Mouse (Mus musculus) liver, postnatal 0 days (tissue): ENCODE results near the gene Bcl7a.

ENCODE experiments used
- CTCF ChIP-seq: sonication (generic); IDR thresholded peaks from 2 replicates; pipeline ENCODE4 v1.5.1; 2016; ENCODE audit warnings: antibody characterized with exemption, low read depth
- EP300 ChIP-seq: IDR thresholded peaks from 2 replicates; pipeline ENCODE4 v1.6.1; 2016; ENCODE audit warnings: antibody characterized with exemption, low read depth, mild to moderate bottlenecking

DNA sequence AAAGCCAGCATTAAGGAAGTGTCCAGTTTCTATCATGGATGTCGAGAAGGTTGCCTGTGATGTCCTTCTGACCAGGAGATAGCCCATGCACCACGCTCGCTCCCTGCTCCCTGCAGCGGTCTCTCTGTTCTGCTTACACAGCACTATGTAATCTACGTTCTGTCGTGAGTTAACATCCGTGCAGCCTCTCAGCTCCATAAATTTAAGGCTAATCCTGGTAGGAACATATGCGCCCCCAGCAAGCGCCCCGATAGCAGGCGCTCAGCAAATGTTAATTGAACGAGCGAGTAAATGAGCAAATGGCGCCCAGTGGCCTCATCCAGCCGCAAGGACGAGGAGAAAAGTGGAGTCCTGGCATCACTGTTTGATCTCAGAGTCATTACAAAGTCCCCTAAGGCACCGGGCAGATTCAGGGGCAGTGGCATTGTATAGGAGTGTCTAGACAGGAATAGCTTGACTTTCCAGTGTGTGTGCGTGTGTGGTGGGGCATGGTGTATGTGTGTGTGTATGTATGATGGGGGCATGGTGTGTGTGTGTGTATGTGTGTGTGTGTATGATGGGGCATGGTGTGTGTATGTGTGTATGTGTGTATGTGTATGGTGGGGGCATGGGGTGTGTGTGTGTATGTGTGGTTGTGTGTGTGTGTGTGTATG is 35.9 kb upstream of the Bcl7a start:
- TF ChIP-seq CTCF: no peak
- no peak for TF ChIP-seq EP300
